Mouse (Mus musculus): ENCODE results near the gene Vps8.

Vps8 gene

GRCm38 (mm10) chr16:21422645-21423545, at the start of gene Vps8:
Vps8 (plus strand) TSS chr16:21423118.
- DNase-seq (ENCODE audit: low spot score in 2 of 2), result peak; percentile 77 to 80

GRCm38 (mm10) chr16:21373316-21373960, 49.5 kb upstream of the Vps8 start:
- peak; percentile 29 to 38 for DNase-seq (ENCODE audit: low spot score in 2 of 2)

- DNase-seq (ENCODE audit: low spot score in 2 of 2), result no peak
These were observed 48.9 kb upstream of the Vps8 start for GRCm38 (mm10) chr16:21374067-21374466.

GRCm38 (mm10) chr16:21375147-21375546, 47.8 kb upstream of the Vps8 start:
- DNase-seq (ENCODE audit: low spot score in 2 of 2), result no peak

GRCm38 (mm10) chr16:21376316-21376715, 46.6 kb upstream of the Vps8 start:
- no peak for DNase-seq (ENCODE audit: low spot score in 2 of 2)

- DNase-seq (ENCODE audit: low spot score in 2 of 2), result no peak
These were observed 45.8 kb upstream of the Vps8 start for GRCm38 (mm10) chr16:21376949-21377604.

- no peak for DNase-seq (ENCODE audit: low spot score in 2 of 2)
These were observed 45.3 kb upstream of the Vps8 start for GRCm38 (mm10) chr16:21377605-21377968.

- DNase-seq (ENCODE audit: low spot score in 2 of 2), result no peak
These were observed 41.4 kb upstream of the Vps8 start for GRCm38 (mm10) chr16:21381469-21381868.

- no peak for DNase-seq (ENCODE audit: low spot score in 2 of 2)
These were observed 40.6 kb upstream of the Vps8 start for GRCm38 (mm10) chr16:21382152-21382911.

GRCm38 (mm10) chr16:21385926-21386881, 36.7 kb upstream of the Vps8 start:
- DNase-seq (ENCODE audit: low spot score in 2 of 2), result no peak

GRCm38 (mm10) chr16:21389316-21389715, 33.6 kb upstream of the Vps8 start:
- DNase-seq (ENCODE audit: low spot score in 2 of 2), result no peak

- no peak for DNase-seq (ENCODE audit: low spot score in 2 of 2)
These were observed 32.2 kb upstream of the Vps8 start for GRCm38 (mm10) chr16:21390744-21391143.

- no peak for DNase-seq (ENCODE audit: low spot score in 2 of 2)
These were observed 30.8 kb upstream of the Vps8 start for GRCm38 (mm10) chr16:21392099-21392498.

GRCm38 (mm10) chr16:21392517-21393112, 30.3 kb upstream of the Vps8 start:
- peak; percentile 66 to 81 for DNase-seq (ENCODE audit: low spot score in 2 of 2)

GRCm38 (mm10) chr16:21395546-21395945, 27.4 kb upstream of the Vps8 start:
- no peak for DNase-seq (ENCODE audit: low spot score in 2 of 2)

- DNase-seq (ENCODE audit: low spot score in 2 of 2), result no peak
These were observed 25.2 kb upstream of the Vps8 start for GRCm38 (mm10) chr16:21397681-21398080.

GRCm38 (mm10) chr16:21398345-21399051, 24.4 kb upstream of the Vps8 start:
- DNase-seq (ENCODE audit: low spot score in 2 of 2), result no peak

GRCm38 (mm10) chr16:21399942-21400341, 23.0 kb upstream of the Vps8 start:
- no peak for DNase-seq (ENCODE audit: low spot score in 2 of 2)

GRCm38 (mm10) chr16:21402068-21402467, 20.9 kb upstream of the Vps8 start:
- DNase-seq (ENCODE audit: low spot score in 2 of 2), result no peak

- DNase-seq (ENCODE audit: low spot score in 2 of 2), result no peak
These were observed 19.5 kb upstream of the Vps8 start for GRCm38 (mm10) chr16:21403402-21403801.

Measured in frontal cortex, postnatal 14 days (tissue).